Mouse (Mus musculus) intestine, embryonic 14.5 days (tissue): ENCODE results near the gene Gm3278. TPM values are rescaled to one million over a fixed set of nuclear protein-coding genes. Genes with fewer than 3 reads are reported as not detected.
"Not testable (repeated sequence)": the region's sequence is repeated elsewhere in the genome, so short reads cannot be mapped to it uniquely, and the experiment has no call there.

Source experiments
- ATAC-seq: fragments of 200-750 bp; cut with Nextera tagmentation; replicated peaks from 2 replicates; pipeline ENCODE4 v1.8.0; 2017; ENCODE audit warnings: low read depth, moderate number of reproducible peaks, moderate TSS enrichment, moderate library complexity; ENCODE audit not compliant: low FRiP score, low TSS enrichment
- DNase-seq: peaks from one replicate; pipeline ENCODE4 v3.0.0-alpha.2; 2018; ENCODE audit warnings: low spot score
- H3K27ac ChIP-seq: fragments of 300-500 bp; sonication (generic); 2 replicates; pipeline ENCODE4 v1.5.1; 2014; ENCODE audit warnings: low read depth, mild to moderate bottlenecking, control low read depth
- H3K27me3 ChIP-seq: fragments of 300-500 bp; sonication (generic); replicated peaks from 2 replicates; pipeline ENCODE4 v1.6.1; 2014; ENCODE audit warnings: low read length, control low read depth; ENCODE audit not compliant: control insufficient read depth, insufficient read depth
- H3K36me3 ChIP-seq: fragments of 300-500 bp; sonication (generic); 2 replicates; pipeline ENCODE4 v1.6.1; 2014; ENCODE audit warnings: low read length, control low read depth; ENCODE audit not compliant: control insufficient read depth, insufficient read depth
- H3K4me1 ChIP-seq: fragments of 300-500 bp; sonication (generic); replicated peaks from 2 replicates; pipeline ENCODE4 v1.6.1; 2014; ENCODE audit warnings: low read length, control low read depth, mixed read lengths; ENCODE audit not compliant: control insufficient read depth, insufficient read depth
- H3K4me2 ChIP-seq: fragments of 300-500 bp; sonication (generic); 2 replicates; pipeline ENCODE4 v1.6.1; 2014; ENCODE audit warnings: low read length
- H3K4me3 ChIP-seq: fragments of 300-500 bp; sonication (generic); 2 replicates; pipeline ENCODE4 v1.5.1; 2014; ENCODE audit warnings: low read depth, low read length, control low read depth, mixed read lengths
- H3K9ac ChIP-seq: fragments of 300-500 bp; sonication (generic); 2 replicates; pipeline ENCODE4 v1.6.1; 2014; ENCODE audit warnings: mild to moderate bottlenecking, low read length
- H3K9me3 ChIP-seq: fragments of 300-500 bp; sonication (generic); 2 replicates; pipeline ENCODE4 v1.6.1; 2016; ENCODE audit warnings: low read length, control low read depth; ENCODE audit not compliant: control insufficient read depth
- WGBS: fragments of 180-500 bp; shearing (Covaris S2); extraction: QIAGEN DNeasy Blood & Tissue Kit; methylation state at CpG from one replicate; pipeline ENCODE4 v1.1.7; 2014; 5-methylcytosine and 5-hydroxymethylcytosine counted together
- polyA plus RNA-seq: library from polyadenylated mRNA; unstranded; fragments of >200 nt; fragmentation: Nextera tagmentation; extraction: Ambion mirVana; gene quantifications from 2 replicates; pipeline ENCODE4 v1.2.1, GENCODE M21; 2014

Gm3278 gene
- polyA plus RNA-seq: not detected in 2 replicates

DNA sequence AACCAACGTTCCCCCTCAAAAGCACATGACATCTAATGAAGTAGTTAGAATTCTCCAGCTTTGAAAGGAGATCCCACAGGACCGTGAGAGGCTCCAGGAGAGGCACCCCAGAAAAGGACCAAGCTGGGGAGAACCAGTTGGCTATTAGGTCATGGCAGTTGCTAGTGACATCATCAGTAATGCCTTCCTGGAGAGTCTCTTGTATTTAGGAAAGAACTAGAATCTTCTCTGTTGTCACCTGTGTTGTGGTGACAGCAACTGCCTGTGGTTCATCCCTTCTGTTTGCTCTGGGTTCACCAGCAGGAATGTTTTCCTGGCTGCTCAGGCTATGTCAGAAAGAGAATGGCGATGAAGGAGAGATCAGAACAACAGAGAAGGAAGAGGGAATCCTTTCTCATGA is at the start of gene Gm3278:
Gm3278 (plus strand) TSS at position 301 of the 400 bp plus-strand sequence.
- not testable (repeated sequence) for H3K27ac ChIP-seq, H3K4me1 ChIP-seq, H3K4me2 ChIP-seq, DNase-seq, H3K27me3 ChIP-seq, H3K36me3 ChIP-seq, H3K4me3 ChIP-seq, ATAC-seq, H3K9me3 ChIP-seq, H3K9ac ChIP-seq
- 80% methylated on average over 1 of the region's 3 CpGs for WGBS

DNA sequence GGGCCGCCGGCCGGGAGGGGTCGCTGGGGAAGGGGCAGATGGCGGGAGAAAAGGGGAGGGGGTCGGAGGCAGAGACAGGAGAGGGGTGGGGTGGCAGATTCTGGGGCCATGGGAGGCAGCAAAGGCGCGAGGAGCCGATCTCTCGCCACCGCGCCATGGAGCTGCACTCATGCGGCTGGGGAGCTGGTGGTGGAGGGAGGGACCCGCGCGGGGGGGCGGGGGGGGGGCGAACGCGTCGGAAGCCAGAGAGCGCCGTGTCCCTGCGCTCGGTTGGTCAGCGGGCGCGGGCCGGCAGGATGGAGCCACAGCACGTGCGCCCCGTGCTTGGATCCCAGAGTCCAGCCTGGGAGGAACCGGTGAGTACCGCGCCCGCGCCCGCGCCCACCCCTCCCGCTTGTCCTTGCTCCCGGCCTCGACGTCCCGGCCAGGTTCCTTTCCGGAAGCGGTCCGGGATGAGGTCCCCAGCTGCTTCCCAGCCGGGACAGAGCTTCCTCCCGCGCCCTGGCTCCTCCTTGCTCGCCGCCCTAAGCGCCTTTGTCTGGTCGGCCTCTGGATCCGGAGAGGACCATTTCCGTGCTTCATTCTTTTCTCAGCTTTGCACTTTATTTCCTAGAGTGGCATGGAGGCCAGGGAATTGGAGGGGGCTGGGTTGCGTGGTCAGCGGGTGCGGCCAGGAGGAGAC is 36.8 kb upstream of the Gm3278 start, which contains the start of gene Gm3264:
Gm3264 (plus strand) TSS at position 278 of the 682 bp plus-strand sequence.
- WGBS: 4% methylated on average over 32 of the region's 59 CpGs
- peak within 1 kb of the TSS; percentile 40 for H3K4me2 ChIP-seq

More for the DNA sequence above, 36.8 kb upstream of the Gm3278 start, which contains the start of gene Gm3264:
- not testable (repeated sequence) for H3K27me3 ChIP-seq, ATAC-seq, H3K9ac ChIP-seq, H3K36me3 ChIP-seq, H3K27ac ChIP-seq, H3K4me1 ChIP-seq, H3K9me3 ChIP-seq
- peak within 1 kb of the TSS; percentile 22 for H3K4me3 ChIP-seq
- DNase-seq: peak; percentile 57

Other genes with a start within 250 kb of the Gm3278 start
- gene Gm3239, start 228.2 kb upstream of the Gm3278 start, polyA plus RNA-seq: 0.16 TPM in 1 of 2 replicates, not detected in the other
- not detected in 2 replicates for gene Gm7876, start 183.2 kb upstream of the Gm3278 start, polyA plus RNA-seq
- gene Gm3252, start 165.6 kb upstream of the Gm3278 start, polyA plus RNA-seq: 0.14 and 0.44 TPM in 2 replicates
- gene Gm9602, start 116.1 kb upstream of the Gm3278 start, polyA plus RNA-seq: not detected in 2 replicates
- not detected in 2 replicates for gene Gm3269, start 54.3 kb upstream of the Gm3278 start, polyA plus RNA-seq
- gene Gm3264, start 36.8 kb upstream of the Gm3278 start, polyA plus RNA-seq: 0.64 and 0.89 TPM in 2 replicates
- not detected in 2 replicates for gene Gm8297, start 91.5 kb downstream of the Gm3278 start, polyA plus RNA-seq
- not detected in 2 replicates for gene Gm3298, start 123.5 kb downstream of the Gm3278 start, polyA plus RNA-seq
- gene 4930555G01Rik, start 158.2 kb downstream of the Gm3278 start, polyA plus RNA-seq: not detected in 2 replicates
- gene Gm8281, start 178.6 kb downstream of the Gm3278 start, polyA plus RNA-seq: 1.3 and 1.5 TPM in 2 replicates
- not detected in 2 replicates for gene Gm8279, start 239.1 kb downstream of the Gm3278 start, polyA plus RNA-seq